Mouse (Mus musculus) CD4-positive, CD25-positive, alpha-beta regulatory T cell, adult 9 weeks (primary cell): ENCODE measurements around the gene Rph3a. TPM values are rescaled to one million over a fixed set of nuclear protein-coding genes. Genes with fewer than 3 reads are reported as not detected.

Experiments
- polyA plus RNA-seq: library from polyadenylated mRNA; unstranded; fragments of 100-300 nt; shearing (Covaris generic); gene quantifications from one replicate; pipeline ENCODE4 v1.2.1, GENCODE M21; 2017

Gene Rph3a
- polyA plus RNA-seq, result not detected

GRCm38 (mm10) chr5:121009811-121010569 is at the start of gene Rph3a:
Gene Rph3a, minus strand, starts transcription at chr5:121010092.

GRCm38 (mm10) chr5:120914204-120914603 is 95.7 kb downstream of the Rph3a start, which contains the start of gene Oas1d:
Gene Oas1d, plus strand, starts transcription at chr5:120914536.

GRCm38 (mm10) chr5:120906791-120907733 is 102.8 kb downstream of the Rph3a start, which contains the start of gene Oas1a:
Gene Oas1a, minus strand, starts transcription at chr5:120907521.

Other genes with a start within 250 kb of the Rph3a start
- 16.4 TPM for gene Oas3, start 232.4 kb downstream of the Rph3a start, polyA plus RNA-seq
- not detected for gene Oas1e, start 214.6 kb downstream of the Rph3a start, polyA plus RNA-seq
- gene Oas1c, start 197.6 kb downstream of the Rph3a start, polyA plus RNA-seq, result 15.5 TPM
- not detected for gene Oas1f, start 162.7 kb downstream of the Rph3a start, polyA plus RNA-seq
- gene Oas1h, start 148.7 kb downstream of the Rph3a start, polyA plus RNA-seq, result not detected
- gene Oas1g, start 122.5 kb downstream of the Rph3a start, polyA plus RNA-seq, result 1.1 TPM
- 49.2 TPM for gene Oas1a, start 102.6 kb downstream of the Rph3a start, polyA plus RNA-seq
- not detected for gene Oas1d, start 95.6 kb downstream of the Rph3a start, polyA plus RNA-seq
- gene Ptpn11, start 181.3 kb upstream of the Rph3a start, polyA plus RNA-seq, result 10.3 TPM
- 949 TPM for gene Rpl6, start 194.4 kb upstream of the Rph3a start, polyA plus RNA-seq
- 5.4 TPM for gene Hectd4, start 210.1 kb upstream of the Rph3a start, polyA plus RNA-seq